Mouse (Mus musculus) forebrain, embryonic 15.5 days (tissue): ENCODE data around the gene Bach2. TPM values are rescaled to one million over a fixed set of nuclear protein-coding genes. Genes with fewer than 3 reads are reported as not detected.

Source experiments
- ATAC-seq: fragments of 200-750 bp; cut with Nextera tagmentation; replicated peaks from 2 replicates; pipeline ENCODE4 v1.8.0; 2017; ENCODE audit warnings: mild to moderate bottlenecking, moderate TSS enrichment, moderate library complexity
- H3K27ac ChIP-seq: fragments of 300-500 bp; sonication (generic); replicated peaks from 2 replicates; pipeline ENCODE4 v1.5.1; 2015; ENCODE audit warnings: mild to moderate bottlenecking, inconsistent platforms
- H3K27me3 ChIP-seq: fragments of 300-500 bp; sonication (generic); 2 replicates; pipeline ENCODE4 v1.6.1; 2015; ENCODE audit warnings: inconsistent platforms
- H3K36me3 ChIP-seq: fragments of 300-500 bp; sonication (generic); 2 replicates; pipeline ENCODE4 v1.6.1; 2015; ENCODE audit warnings: mild to moderate bottlenecking, inconsistent platforms
- H3K4me1 ChIP-seq: fragments of 300-500 bp; sonication (generic); 2 replicates; pipeline ENCODE4 v1.6.1; 2015; ENCODE audit warnings: inconsistent platforms
- H3K4me2 ChIP-seq: fragments of 300-500 bp; sonication (generic); replicated peaks from 2 replicates; pipeline ENCODE4 v1.6.1; 2015; ENCODE audit warnings: mild to moderate bottlenecking, inconsistent platforms
- H3K4me3 ChIP-seq: fragments of 300-500 bp; sonication (generic); 2 replicates; pipeline ENCODE4 v1.5.1; 2015; ENCODE audit warnings: mild to moderate bottlenecking, inconsistent platforms
- H3K9ac ChIP-seq: fragments of 300-500 bp; sonication (generic); replicated peaks from 2 replicates; pipeline ENCODE4 v1.6.1; 2015; ENCODE audit warnings: mild to moderate bottlenecking, inconsistent platforms
- H3K9me3 ChIP-seq: fragments of 300-500 bp; sonication (generic); 2 replicates; pipeline ENCODE4 v1.6.1; 2016; ENCODE audit warnings: inconsistent platforms
- WGBS: fragments of 180-500 bp; shearing (Covaris S2); methylation state at CpG from one replicate; pipeline ENCODE4 v1.1.7; 2015; ENCODE audit warnings: mixed read lengths; 5-methylcytosine and 5-hydroxymethylcytosine counted together
- polyA plus RNA-seq: library from polyadenylated mRNA; unstranded; fragments of >200 nt; fragmentation: Nextera tagmentation; extraction: Ambion mirVana; gene quantifications from 2 replicates; pipeline ENCODE4 v1.2.1, GENCODE M21; 2015

Bach2 gene
- polyA plus RNA-seq, 1 experiment from 2014 or later: 34.9 TPM

- 13% methylated on average over 9 of the region's 9 CpGs for WGBS
- no peaks in the 10 kb centered on the region for H3K9me3 ChIP-seq
Measured at GRCm38 (mm10) chr4:32586596-32586995, 348.0 kb downstream of the Bach2 start.

GRCm38 (mm10) chr4:32587543-32587942, 348.9 kb downstream of the Bach2 start:
- Histone ChIP-seq H3K9ac (no peak overlapping the region), H3K27ac (no peak overlapping the region), H3K4me1 (no peaks in the 10 kb centered on the region), H3K4me3 (no peak overlapping the region), H3K36me3 (no peaks in the 10 kb centered on the region), H3K4me2 (no peak overlapping the region), H3K27me3 (no peaks in the 10 kb centered on the region), H3K9me3 (no peaks in the 10 kb centered on the region)
- WGBS: 94% methylated on average over 5 of the region's 5 CpGs
- no peak for ATAC-seq

More at GRCm38 (mm10) chr4:32586596-32586995, 348.0 kb downstream of the Bach2 start:
- 0 out of 2 replicates have a peak, but pooled peaks have one; percentile 36 for ATAC-seq
- H3K4me3 ChIP-seq: no peak overlapping the region
- H3K27ac ChIP-seq: no peak overlapping the region
- H3K27me3 ChIP-seq: no peaks in the 10 kb centered on the region
- no peaks in the 10 kb centered on the region for H3K36me3 ChIP-seq
- no peak overlapping the region for H3K9ac ChIP-seq
- no peaks in the 10 kb centered on the region for H3K4me1 ChIP-seq
- H3K4me2 ChIP-seq: no peak overlapping the region

DNA sequence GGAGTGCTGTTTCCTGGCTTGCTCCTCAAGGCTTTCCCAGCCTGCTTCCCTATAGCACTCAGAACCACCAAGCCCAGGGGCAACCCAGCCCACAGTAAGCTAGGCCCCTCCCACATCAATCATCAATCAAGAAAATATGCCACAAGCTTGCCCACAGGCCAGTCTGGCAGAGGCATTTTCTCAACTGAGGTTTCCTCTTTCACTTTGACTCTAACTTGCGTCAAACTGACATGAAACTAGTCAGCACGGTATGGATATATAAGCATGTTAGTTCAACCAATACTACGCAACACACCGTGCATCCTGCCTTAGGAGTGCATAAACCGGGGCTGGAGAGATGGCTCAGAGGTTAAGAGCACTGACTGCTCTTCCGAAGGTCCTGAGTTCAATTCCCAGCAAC, 349.6 kb downstream of the Bach2 start:
- H3K36me3 ChIP-seq: no peaks in the 10 kb centered on the region
- ATAC-seq: no peak
- no peak overlapping the region for H3K9ac ChIP-seq
- H3K4me2 ChIP-seq: no peak overlapping the region
- no peaks in the 10 kb centered on the region for H3K4me1 ChIP-seq
- 91% methylated on average over 6 of the region's 6 CpGs for WGBS
- no peak overlapping the region for H3K27ac ChIP-seq
- no peaks in the 10 kb centered on the region for H3K9me3 ChIP-seq
- H3K27me3 ChIP-seq: no peaks in the 10 kb centered on the region
- no peak overlapping the region for H3K4me3 ChIP-seq

DNA sequence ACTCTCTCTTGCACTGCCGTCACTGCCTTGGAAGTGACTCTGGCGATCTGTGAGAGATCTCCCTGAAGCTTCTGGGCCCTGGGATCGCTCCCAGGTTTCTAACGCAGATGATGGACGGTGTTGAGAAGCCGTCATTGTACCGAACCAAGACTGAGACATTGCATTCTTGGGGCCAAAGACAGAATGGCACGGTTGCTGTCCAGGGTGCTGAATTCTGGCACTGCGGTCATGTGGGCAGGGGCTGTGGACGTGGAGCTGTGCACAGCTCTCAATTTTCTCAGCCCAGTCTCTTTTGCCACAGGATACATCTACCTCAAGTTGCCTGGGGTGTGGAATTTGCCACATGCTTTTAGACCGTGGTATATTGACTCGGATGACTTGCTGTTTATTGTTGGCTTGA, 362.5 kb downstream of the Bach2 start:
- 25% methylated on average over 12 of the region's 12 CpGs for WGBS
- H3K4me1 ChIP-seq: no peaks in the 10 kb centered on the region
- ATAC-seq: no peak
- no peaks in the 10 kb centered on the region for H3K36me3 ChIP-seq
- H3K9ac ChIP-seq: no peak overlapping the region
- no peak overlapping the region for H3K4me2 ChIP-seq
- no peak overlapping the region for H3K4me3 ChIP-seq
- no peak overlapping the region for H3K27ac ChIP-seq
- no peaks in the 10 kb centered on the region for H3K27me3 ChIP-seq
- no peaks in the 10 kb centered on the region for H3K9me3 ChIP-seq

DNA sequence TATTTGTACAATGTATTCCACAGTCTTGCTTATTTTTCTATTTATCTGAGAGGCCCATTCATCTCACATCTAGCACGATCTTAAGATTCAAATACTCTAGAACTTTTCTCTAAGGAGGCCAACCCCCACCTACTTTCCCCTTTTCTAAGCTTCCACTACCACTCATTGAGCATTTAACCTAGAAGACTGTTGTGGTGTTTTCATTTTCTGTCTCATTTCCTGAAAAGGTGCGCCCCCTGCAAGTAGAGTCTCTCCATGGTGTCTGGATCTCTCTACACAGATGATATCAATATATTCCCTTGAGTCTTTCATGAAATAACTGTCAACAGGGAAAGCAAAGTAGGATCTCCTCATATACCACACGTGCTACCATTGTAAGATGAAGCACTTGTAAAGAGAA, 364.1 kb downstream of the Bach2 start, which contains the start of gene Gja10:
TSS of gene Gja10 (minus strand) at position 101 of the 400 bp plus-strand sequence.
- Histone ChIP-seq H3K27me3 (no peaks in the 10 kb centered on the region), H3K9me3 (no peaks in the 10 kb centered on the region), H3K4me3 (no peak within 1 kb of the TSS), H3K36me3 (no peaks in the 10 kb centered on the region), H3K9ac (no peak within 1 kb of the TSS), H3K27ac (no peak within 1 kb of the TSS), H3K4me1 (no peaks in the 10 kb centered on the region), H3K4me2 (no peak within 1 kb of the TSS)
- 74% methylated on average over 3 of the region's 3 CpGs for WGBS
- ATAC-seq: no peak

- WGBS: under 1% methylated on average over 67 of the region's 67 CpGs
- ATAC-seq: peak; percentile 99
Measured at GRCm38 (mm10) chr4:32615034-32615881, 376.7 kb downstream of the Bach2 start, which contains the start of gene Casp8ap2. Gene Casp8ap2, plus strand, starts transcription at chr4:32615451.

DNA sequence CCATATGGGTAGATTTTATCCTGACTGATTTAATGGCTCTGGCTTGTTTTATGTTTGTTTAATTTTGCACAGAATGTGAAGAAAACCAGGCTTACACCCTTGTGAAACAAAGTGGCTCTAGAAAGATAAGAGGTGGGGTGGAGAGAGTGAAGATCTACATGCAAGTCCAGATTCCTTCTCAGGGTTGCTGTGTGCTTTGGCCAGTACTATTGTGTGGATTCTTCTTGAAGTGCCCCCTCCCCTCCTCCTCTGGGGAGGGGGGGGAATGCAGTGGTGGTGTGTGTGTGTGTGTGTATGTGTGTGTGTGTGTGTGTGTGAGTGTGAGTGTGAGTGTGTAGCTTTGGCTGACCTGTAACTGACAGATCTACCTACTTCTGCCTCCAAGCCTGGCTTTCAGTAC, 383.0 kb downstream of the Bach2 start:
- H3K9me3 ChIP-seq: no peaks in the 10 kb centered on the region

More at GRCm38 (mm10) chr4:32615034-32615881, 376.7 kb downstream of the Bach2 start, which contains the start of gene Casp8ap2:
- peaks cover 18% of the 10 kb centered on the region for H3K4me1 ChIP-seq
- H3K4me3 ChIP-seq: peak within 1 kb of the TSS; percentile 98
- peak within 1 kb of the TSS; percentile 71 for H3K9ac ChIP-seq
- H3K27me3 ChIP-seq: no peaks in the 10 kb centered on the region
- H3K27ac ChIP-seq: peak within 1 kb of the TSS; percentile 93
- no peaks in the 10 kb centered on the region for H3K9me3 ChIP-seq
- H3K36me3 ChIP-seq: no peaks in the 10 kb centered on the region
- peak within 1 kb of the TSS; percentile 66 for H3K4me2 ChIP-seq

More for the DNA sequence above, 383.0 kb downstream of the Bach2 start:
- Histone ChIP-seq H3K9ac (no peak overlapping the region), H3K4me2 (no peak overlapping the region), H3K27me3 (no peaks in the 10 kb centered on the region), H3K4me3 (no peak overlapping the region), H3K36me3 (0 out of 2 replicates have a peak, but pooled peaks cover 2% of the 10 kb centered on the region), H3K4me1 (peaks cover 9% of the 10 kb centered on the region; the same call in 1 of the 2 replicates), H3K27ac (no peak overlapping the region)
- ATAC-seq: no peak
